In the genomic region with DNA sequence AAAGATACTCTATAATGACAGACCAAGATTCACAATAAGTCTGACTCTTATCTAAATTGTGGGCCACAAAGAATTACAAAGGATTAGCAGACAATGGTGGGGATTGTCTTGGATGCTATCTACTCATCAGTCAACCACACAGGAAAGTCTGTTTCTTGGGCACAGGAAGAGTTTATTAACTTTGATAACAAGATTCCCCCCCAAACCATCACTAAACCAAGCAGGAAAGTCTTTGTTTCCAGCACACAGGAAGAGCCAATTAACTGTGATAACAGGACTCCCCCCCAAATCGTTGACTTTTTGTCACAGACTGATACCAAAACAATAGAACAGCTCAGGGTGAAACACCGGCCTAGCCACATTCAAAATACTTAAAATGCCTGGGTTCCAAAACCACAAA, we compare ENCODE assay signal across 20 mouse cellular contexts. TPM values are rescaled to one million over a fixed set of nuclear protein-coding genes. Genes with fewer than 3 reads are reported as not detected.
"Had no signal": no experiment of that assay in that cellular context is flagged by ENCODE, and none has a peak within 500 bp of the region (broad histone marks: within the 10 kb centered on the region; RNA-seq: fewer than 3 reads in every experiment).

No protein-coding gene starts in this region.

- ATAC-seq: liver, postnatal 0 days; lung, postnatal 0 days; midbrain, embryonic 16.5 days had no signal

- H3K9ac ChIP-seq: liver, postnatal 0 days; lung, embryonic 15.5 days; midbrain, embryonic 12.5 days; neural tube, embryonic 12.5 days; stomach, embryonic 15.5 days had no signal

- H3K36me3 ChIP-seq: lung, embryonic 15.5 days; midbrain, embryonic 10.5 days; midbrain, embryonic 12.5 days; neural tube, embryonic 12.5 days; stomach, embryonic 15.5 days had no signal

- H3K4me2 ChIP-seq: lung, embryonic 15.5 days; midbrain, embryonic 12.5 days; neural tube, embryonic 12.5 days; stomach, embryonic 15.5 days had no signal

- H3K4me1 ChIP-seq: lung, embryonic 15.5 days; midbrain, embryonic 10.5 days; midbrain, embryonic 12.5 days; neural tube, embryonic 12.5 days; stomach, embryonic 15.5 days had no signal

- H3K9me3 ChIP-seq: lung, embryonic 15.5 days; midbrain, embryonic 10.5 days; midbrain, embryonic 12.5 days; neural tube, embryonic 12.5 days; stomach, embryonic 15.5 days had no signal

- H3K27me3 ChIP-seq: lung, embryonic 15.5 days; midbrain, embryonic 12.5 days; neural tube, embryonic 12.5 days; stomach, embryonic 15.5 days had no signal

- H3K4me3 ChIP-seq: lung, embryonic 15.5 days; midbrain, embryonic 10.5 days; midbrain, embryonic 12.5 days; neural tube, embryonic 12.5 days; stomach, embryonic 15.5 days had no signal

- DNase-seq: liver, postnatal 0 days; lung, adult 2 months; lung, postnatal 14 days; lung, postnatal 36 days; midbrain, embryonic 14.5 days; right cerebral cortex, postnatal 14 days; thymus, adult 2 months; thymus, postnatal 25 days; thymus, postnatal 4 days had no signal

- H3K27ac ChIP-seq: lung, embryonic 15.5 days; macrophage; midbrain, embryonic 10.5 days; midbrain, embryonic 12.5 days; neural tube, embryonic 12.5 days; stomach, embryonic 15.5 days; stomach, postnatal 0 days had no signal

RNA-seq across cellular contexts. Expression of a gene that starts 28.2 kb away (rescaled TPM):
- total RNA-seq: monocyte, adult 5-6 weeks had no signal
- polyA plus RNA-seq: testis, adult 2 months had no signal
